Mouse (Mus musculus): ENCODE data around the gene Fam189b. TPM values are rescaled to one million over a fixed set of nuclear protein-coding genes. Genes with fewer than 3 reads are reported as not detected.

The Fam189b gene
- total and polyA plus RNA-seq, 2 experiments: 0.09 to 4.1 TPM

DNA sequence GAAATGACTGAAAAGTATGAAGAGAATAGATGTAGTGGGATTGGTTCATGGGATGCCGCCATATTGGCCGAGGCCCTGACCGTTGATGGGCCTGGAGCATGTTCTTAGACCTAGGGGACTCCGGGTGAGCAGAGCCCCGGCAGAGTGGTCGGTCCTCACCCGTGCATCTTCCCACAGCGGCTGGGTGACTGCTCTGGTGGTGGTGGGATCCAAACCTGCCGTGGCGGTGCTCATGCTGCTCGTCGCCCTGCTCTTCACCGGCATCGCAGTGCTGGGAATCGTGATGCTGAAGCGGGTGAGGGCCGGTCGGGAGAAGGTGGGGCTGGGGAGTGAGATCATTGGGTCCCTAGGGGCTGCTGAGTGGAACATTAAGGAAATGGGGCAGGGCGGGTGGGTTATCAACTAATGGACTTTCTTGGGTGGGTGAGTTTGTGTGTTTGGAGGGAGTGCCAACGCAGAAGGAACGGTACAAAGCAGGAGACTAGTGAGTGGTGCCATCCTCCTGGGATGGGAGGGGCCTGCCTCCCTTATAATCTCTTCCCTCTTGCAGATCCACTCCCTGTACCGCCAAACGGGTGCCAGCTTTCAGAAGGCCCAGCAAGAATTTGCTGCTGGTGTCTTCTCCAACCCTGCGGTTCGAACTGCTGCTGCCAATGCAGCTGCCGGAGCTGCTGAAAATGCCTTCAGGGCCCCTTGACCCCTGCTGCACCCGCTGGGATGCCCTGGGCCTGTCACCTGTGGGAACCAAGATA, 1.0 kb upstream of the Fam189b start:
- Histone ChIP-seq H3K9ac (ENCODE audit: low read depth, low read length) (no peak overlapping the region), H3K27ac (replicated peaks; ENCODE audit: insufficient read depth, low read depth, low read length) (no peak overlapping the region), H3K27me3 (ENCODE audit: control insufficient read depth, insufficient read depth, low read length) (no peaks in the 10 kb centered on the region), H3K4me3 (ENCODE audit: insufficient read depth, low read depth, low read length) (no peak overlapping the region), H3K36me3 (ENCODE audit: control insufficient read depth, insufficient read depth, low read length) (peaks cover 8% of the 10 kb centered on the region; the same call in 1 of the 2 replicates), H3K4me1 (ENCODE audit: control insufficient read depth, insufficient read depth, low read length) (peaks cover 4% of the 10 kb centered on the region), H3K79me2 (ENCODE audit: control insufficient read depth, insufficient read depth, low read length) (no peaks in the 10 kb centered on the region)
- WGBS: 95% methylated on average over 27 of the region's 27 CpGs
- no peak for TF ChIP-seq CTCF (IDR thresholded peaks at IDR 0.05; ENCODE audit: low read depth, low read length)
- TF ChIP-seq POLR2A (IDR thresholded peaks at IDR 0.05; ENCODE audit: extremely low read depth, insufficient read depth, low read length): no peak
- DNase-seq (ENCODE audit: extremely low read depth, low read depth, low spot score): no peak

DNA sequence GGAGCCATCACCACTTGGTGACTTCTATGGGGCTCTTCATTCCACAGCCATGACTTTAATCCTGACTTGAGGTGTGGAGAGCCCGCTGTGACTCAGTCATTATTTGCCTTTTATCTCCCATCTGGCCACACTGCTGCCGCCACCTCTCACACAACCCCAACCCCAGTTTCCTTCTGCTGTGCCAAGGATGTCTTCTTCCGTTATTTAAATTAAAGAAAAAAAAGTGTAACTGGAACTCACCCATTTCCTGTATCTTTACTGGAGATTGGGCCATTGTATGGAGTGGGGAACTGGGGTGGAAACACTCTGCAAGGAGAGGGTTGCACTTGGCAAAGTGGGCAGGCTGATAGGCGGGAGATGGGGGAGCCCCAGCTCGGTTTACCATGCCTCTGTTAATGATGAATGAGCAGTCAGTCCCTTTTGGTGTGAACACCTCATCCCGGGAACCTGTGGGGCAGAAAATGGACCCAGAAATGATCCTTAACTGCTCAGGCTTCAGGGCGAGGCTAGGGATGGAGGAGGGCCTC, 349 bp upstream of the Fam189b start:
- Histone ChIP-seq H3K27me3 (ENCODE audit: control insufficient read depth, insufficient read depth, low read length) (no peaks in the 10 kb centered on the region), H3K4me3 (ENCODE audit: insufficient read depth, low read depth, low read length) (no peak overlapping the region), H3K4me1 (ENCODE audit: control insufficient read depth, insufficient read depth, low read length) (peaks cover 4% of the 10 kb centered on the region), H3K36me3 (ENCODE audit: control insufficient read depth, insufficient read depth, low read length) (peaks cover 8% of the 10 kb centered on the region; the same call in 1 of the 2 replicates), H3K79me2 (ENCODE audit: control insufficient read depth, insufficient read depth, low read length) (no peaks in the 10 kb centered on the region), H3K27ac (replicated peaks; ENCODE audit: insufficient read depth, low read depth, low read length) (no peak overlapping the region), H3K9ac (ENCODE audit: low read depth, low read length) (no peak overlapping the region)
- TF ChIP-seq POLR2A (IDR thresholded peaks at IDR 0.05; ENCODE audit: extremely low read depth, insufficient read depth, low read length) (no peak), CTCF (IDR thresholded peaks at IDR 0.05; ENCODE audit: low read depth, low read length) (no peak)
- WGBS: 60% methylated on average over 7 of the region's 7 CpGs
- DNase-seq (ENCODE audit: extremely low read depth, low read depth, low spot score): no peak

DNA sequence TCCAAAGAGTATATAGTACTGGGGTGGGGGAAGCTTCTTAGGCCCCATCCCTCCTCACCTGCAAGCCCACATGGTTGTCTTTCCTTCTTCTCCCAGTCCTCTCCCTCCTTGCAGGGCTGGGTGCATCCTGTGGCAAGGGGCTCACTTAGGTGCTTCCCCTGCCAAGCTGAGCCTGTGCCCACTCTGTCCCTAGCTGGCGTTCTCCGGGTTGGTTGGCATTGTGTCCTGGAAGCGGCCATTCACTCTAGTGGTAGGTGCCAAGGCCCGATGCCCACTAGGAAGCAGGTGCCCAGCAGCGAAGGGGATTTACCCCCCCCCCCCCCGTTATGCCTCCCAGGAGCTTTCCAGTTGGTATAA, 994 bp downstream of the Fam189b start:
- Histone ChIP-seq H3K36me3 (ENCODE audit: control insufficient read depth, insufficient read depth, low read length) (peaks cover 8% of the 10 kb centered on the region; the same call in 1 of the 2 replicates), H3K27ac (replicated peaks; ENCODE audit: insufficient read depth, low read depth, low read length) (no peak overlapping the region), H3K9ac (ENCODE audit: low read depth, low read length) (no peak overlapping the region), H3K4me1 (ENCODE audit: control insufficient read depth, insufficient read depth, low read length) (no peaks in the 10 kb centered on the region), H3K79me2 (ENCODE audit: control insufficient read depth, insufficient read depth, low read length) (no peaks in the 10 kb centered on the region), H3K27me3 (ENCODE audit: control insufficient read depth, insufficient read depth, low read length) (no peaks in the 10 kb centered on the region), H3K4me3 (ENCODE audit: insufficient read depth, low read depth, low read length) (no peak overlapping the region)
- TF ChIP-seq POLR2A (IDR thresholded peaks at IDR 0.05; ENCODE audit: extremely low read depth, insufficient read depth, low read length) (no peak), CTCF (IDR thresholded peaks at IDR 0.05; ENCODE audit: low read depth, low read length) (no peak)
- no peak for DNase-seq (ENCODE audit: extremely low read depth, low read depth, low spot score)
- 85% methylated on average over 6 of the region's 6 CpGs for WGBS

DNA sequence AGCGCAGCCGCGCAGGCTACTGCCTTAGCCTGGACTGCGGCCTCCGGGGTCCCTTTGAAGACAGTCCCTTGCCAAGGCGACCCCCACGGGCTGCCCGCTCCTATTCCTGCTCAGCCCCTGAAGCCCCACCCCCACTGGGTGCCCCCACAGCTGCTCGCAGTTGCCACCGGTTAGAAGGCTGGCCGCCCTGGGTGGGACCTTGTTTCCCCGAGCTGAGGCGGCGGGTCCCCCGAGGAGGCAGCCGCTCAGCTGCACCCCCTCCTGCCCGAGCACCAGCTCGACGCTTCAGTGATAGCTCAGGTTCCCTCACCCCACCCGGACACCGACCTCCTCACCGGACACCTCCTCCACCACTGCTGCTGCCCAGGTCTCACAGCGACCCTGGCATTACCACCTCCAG, 4.3 kb downstream of the Fam189b start:
- WGBS: 82% methylated on average over 23 of the region's 23 CpGs
- Histone ChIP-seq H3K4me1 (ENCODE audit: control insufficient read depth, insufficient read depth, low read length) (no peaks in the 10 kb centered on the region), H3K79me2 (ENCODE audit: control insufficient read depth, insufficient read depth, low read length) (no peaks in the 10 kb centered on the region), H3K36me3 (ENCODE audit: control insufficient read depth, insufficient read depth, low read length) (no peaks in the 10 kb centered on the region), H3K4me3 (ENCODE audit: insufficient read depth, low read depth, low read length) (peak overlapping the region; percentile 32; the same call in 1 of the 2 replicates), H3K27ac (replicated peaks; ENCODE audit: insufficient read depth, low read depth, low read length) (no peak overlapping the region), H3K9ac (ENCODE audit: low read depth, low read length) (no peak overlapping the region), H3K27me3 (ENCODE audit: control insufficient read depth, insufficient read depth, low read length) (no peaks in the 10 kb centered on the region)
- DNase-seq (ENCODE audit: extremely low read depth, low read depth, low spot score): no peak
- TF ChIP-seq POLR2A (IDR thresholded peaks at IDR 0.05; ENCODE audit: extremely low read depth, insufficient read depth, low read length) (no peak), CTCF (IDR thresholded peaks at IDR 0.05; ENCODE audit: low read depth, low read length) (no peak)

DNA sequence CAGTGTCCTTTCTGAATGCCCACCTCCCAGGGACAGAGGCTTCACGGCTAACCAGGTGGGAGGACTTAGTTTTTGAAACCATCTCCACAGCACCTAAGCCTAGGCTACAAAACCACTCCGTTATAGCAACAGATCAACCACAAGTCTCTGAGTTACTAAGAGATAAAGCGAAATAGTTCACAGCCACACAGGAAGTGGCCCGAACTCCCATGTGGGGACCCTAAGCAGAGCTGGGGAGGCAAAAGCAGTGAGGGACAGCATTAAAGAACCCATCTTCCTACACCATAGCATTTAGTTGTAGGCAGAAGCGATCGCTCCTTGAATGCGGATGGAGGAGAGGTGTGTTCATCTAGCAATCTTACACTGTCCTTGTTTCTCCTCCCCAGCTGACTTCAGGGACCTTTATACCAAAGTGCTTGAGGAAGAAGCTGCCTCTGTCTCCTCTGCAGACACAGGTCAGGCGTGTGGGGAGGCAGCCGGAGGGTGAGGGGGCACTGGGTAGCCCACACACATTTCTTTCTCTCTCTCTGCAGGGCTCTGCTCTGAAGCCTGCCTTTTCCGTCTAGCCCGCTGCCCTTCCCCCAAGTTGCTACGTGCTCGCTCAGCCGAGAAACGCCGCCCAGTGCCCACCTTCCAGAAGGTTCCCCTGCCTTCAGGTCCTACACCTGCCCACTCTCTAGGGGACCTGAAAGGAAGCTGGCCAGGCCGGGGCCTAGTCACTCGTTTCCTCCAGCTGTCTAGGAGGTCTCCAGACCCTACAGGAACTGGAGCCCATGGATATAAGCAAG, 4.9 kb downstream of the Fam189b start:
- no peak for TF ChIP-seq POLR2A (IDR thresholded peaks at IDR 0.05; ENCODE audit: extremely low read depth, insufficient read depth, low read length)
- no peak for TF ChIP-seq CTCF (IDR thresholded peaks at IDR 0.05; ENCODE audit: low read depth, low read length)
- no peak for DNase-seq (ENCODE audit: extremely low read depth, low read depth, low spot score)
- H3K9ac ChIP-seq (ENCODE audit: low read depth, low read length): no peak overlapping the region
- no peaks in the 10 kb centered on the region for H3K36me3 ChIP-seq (ENCODE audit: control insufficient read depth, insufficient read depth, low read length)
- no peaks in the 10 kb centered on the region for H3K27me3 ChIP-seq (ENCODE audit: control insufficient read depth, insufficient read depth, low read length)
- peak overlapping the region; percentile 7; the same call in 1 of the 2 replicates for H3K27ac ChIP-seq (replicated peaks; ENCODE audit: insufficient read depth, low read depth, low read length)
- H3K4me1 ChIP-seq (ENCODE audit: control insufficient read depth, insufficient read depth, low read length): no peaks in the 10 kb centered on the region
- 95% methylated on average over 18 of the region's 18 CpGs for WGBS
- H3K4me3 ChIP-seq (ENCODE audit: insufficient read depth, low read depth, low read length): peak overlapping the region; percentile 23; the same call in 1 of the 2 replicates
- no peaks in the 10 kb centered on the region for H3K79me2 ChIP-seq (ENCODE audit: control insufficient read depth, insufficient read depth, low read length)

All from liver, adult 2 months (tissue).